Comparison of ENCODE assay signal across 20 mouse cellular contexts in genomic region chr5:92773821-92774220, GRCm38 (mm10).
A peak's percentile ranks its signal among the peaks of the same experiment; 100 is the strongest.
DNase-seq lines count a peak whose midpoint lies in the region; ATAC-seq and TF ChIP-seq lines count a peak whose summit lies in the region.
"Had no signal": no experiment of that assay in that cellular context is flagged by ENCODE, and none has a peak within 500 bp of the region (broad histone marks: within the 10 kb centered on the region; RNA-seq: fewer than 3 reads in every experiment).

No protein-coding gene starts in this region.

- H3K4me1 ChIP-seq in heart, embryonic 11.5 days (ENCODE audit: control insufficient read depth, insufficient read depth, low read length) = peaks cover 9% of the 10 kb centered on the region
- H3K4me1 ChIP-seq in heart, embryonic 14.5 days (ENCODE audit: control insufficient read depth in 2 of 2, insufficient read depth in 2 of 2, low read length in 2 of 2) = peaks cover 3 to 20% of the 10 kb centered on the region in 2 experiments
- peaks cover 2% of the 10 kb centered on the region; the same call in 1 of the 2 replicates for H3K4me1 ChIP-seq in olfactory bulb, adult 2 months (ENCODE audit: control insufficient read depth, insufficient read depth, low read length)
- H3K4me1 ChIP-seq: hindbrain, embryonic 13.5 days had no signal

- DNase-seq in heart, postnatal 25 days (ENCODE audit: low spot score) = no peak
- DNase-seq in heart, postnatal 10 days = peak; percentile 28 to 31
- no peak for DNase-seq in cerebellum, adult 18-20 months
- DNase-seq in layer of hippocampus, adult 9-11 months = no peak
- DNase-seq: adrenal gland, postnatal 25 days; cerebellum, adult 9-11 months; forebrain, postnatal 0 days; gastrocnemius, postnatal 14 days; kidney, adult 2 months; kidney, postnatal 14 days; liver, postnatal 0 days; thymus, adult 2 months; thymus, postnatal 4 days had no signal

- intact Hi-C loops in heart, postnatal 25 days (cut with DNase I) = no loop called here
- intact Hi-C loops in heart, postnatal 10 days (cut with DNase I) = no loop called here

- no peaks in the 10 kb centered on the region for H3K27me3 ChIP-seq in heart, embryonic 11.5 days (ENCODE audit: control insufficient read depth, insufficient read depth, low read length)
- no peaks in the 10 kb centered on the region for H3K27me3 ChIP-seq in heart, embryonic 14.5 days (ENCODE audit: control insufficient read depth, insufficient read depth, low read length)
- H3K27me3 ChIP-seq: hindbrain, embryonic 13.5 days had no signal

- H3K4me3 ChIP-seq in heart, embryonic 11.5 days (ENCODE audit: low read depth, low read length) = no peak overlapping the region
- H3K4me3 ChIP-seq in heart, embryonic 14.5 days (ENCODE audit: control insufficient read depth in 1 of 2, insufficient read depth in 1 of 2, low read depth in 1 of 2, low read length in 2 of 2) = no peak overlapping the region
- no peak overlapping the region for H3K4me3 ChIP-seq in olfactory bulb, adult 2 months (ENCODE audit: insufficient read depth, low read depth, low read length)
- H3K4me3 ChIP-seq: hindbrain, embryonic 13.5 days had no signal

- no peaks in the 10 kb centered on the region for H3K9me3 ChIP-seq in heart, embryonic 11.5 days (replicated peaks; ENCODE audit: control insufficient read depth, low read length)
- no peaks in the 10 kb centered on the region for H3K9me3 ChIP-seq in heart, embryonic 14.5 days (ENCODE audit: control insufficient read depth, low read length)
- H3K9me3 ChIP-seq: hindbrain, embryonic 13.5 days had no signal

- no peak overlapping the region for H3K9ac ChIP-seq in heart, embryonic 11.5 days (ENCODE audit: low read depth, low read length)
- no peak overlapping the region; the same call in 1 of the 2 replicates for H3K9ac ChIP-seq in heart, embryonic 14.5 days (ENCODE audit: low read length)
- H3K9ac ChIP-seq: forebrain, postnatal 0 days; hindbrain, embryonic 13.5 days; liver, postnatal 0 days had no signal

- 21% methylated on average over 3 of the region's 3 CpGs for WGBS in heart, embryonic 11.5 days (ENCODE audit: insufficient replicate concordance)
- WGBS in heart, embryonic 14.5 days = 14% methylated on average over 3 of the region's 3 CpGs
- 42% methylated on average over 3 of the region's 3 CpGs for WGBS in olfactory bulb, adult 2 months

- no peaks in the 10 kb centered on the region for H3K36me3 ChIP-seq in heart, embryonic 11.5 days (ENCODE audit: control insufficient read depth, insufficient read depth, low read length)
- no peaks in the 10 kb centered on the region for H3K36me3 ChIP-seq in heart, embryonic 14.5 days (ENCODE audit: control insufficient read depth, insufficient read depth, low read length)
- H3K36me3 ChIP-seq: hindbrain, embryonic 13.5 days had no signal

- no peak for TF ChIP-seq POLR2A in olfactory bulb, adult 2 months (IDR thresholded peaks at IDR 0.05; ENCODE audit: insufficient read depth, low read depth, low read length)

- ATAC-seq in heart, embryonic 11.5 days (replicated peaks; ENCODE audit: insufficient number of reproducible peaks, low FRiP score, low TSS enrichment) = no peak
- no peak for ATAC-seq in heart, embryonic 14.5 days (ENCODE audit: insufficient number of reproducible peaks, insufficient read depth, low FRiP score, low read depth)
- ATAC-seq: CD4-positive, CD25-positive, alpha-beta regulatory T cell, adult 4 months; forebrain, postnatal 0 days; liver, postnatal 0 days had no signal

- no peak for TF ChIP-seq CTCF in olfactory bulb, adult 2 months (IDR thresholded peaks at IDR 0.05; ENCODE audit: insufficient read depth, low read depth, low read length)

- 0 out of 2 replicates have a peak overlapping the region, but pooled peaks have one; percentile 24 for H3K27ac ChIP-seq in heart, embryonic 11.5 days (ENCODE audit: low read depth, low read length)
- peak overlapping the region; percentile 49 to 64 for H3K27ac ChIP-seq in heart, embryonic 14.5 days (replicated peaks in 1 of 2; ENCODE audit: control insufficient read depth in 1 of 2, insufficient read depth in 1 of 2, low read depth in 2 of 2, low read length in 2 of 2)
- H3K27ac ChIP-seq in olfactory bulb, adult 2 months (ENCODE audit: insufficient read depth, low read depth, low read length) = peak overlapping the region; percentile 87
- H3K27ac ChIP-seq: hindbrain, embryonic 13.5 days; stomach, postnatal 0 days had no signal

- H3K4me2 ChIP-seq in heart, embryonic 11.5 days = no peak overlapping the region
- peak overlapping the region; percentile 33 for H3K4me2 ChIP-seq in heart, embryonic 14.5 days (ENCODE audit: low read length)
- H3K4me2 ChIP-seq: hindbrain, embryonic 13.5 days; midbrain, embryonic 11.5 days had no signal

Comparison
In these comparisons a context has a peak if more than half of its experiments do, and no peak if none do; other contexts are left out.
1. DNase-seq: peak in heart, postnatal 10 days (2 of 2); none in heart, postnatal 25 days (single experiment), cerebellum, adult 18-20 months (0 of 2) and layer of hippocampus, adult 9-11 months (single experiment).
2. H3K27ac ChIP-seq: peak in every context shown above with its lines; median percentile 87 in olfactory bulb, adult 2 months; 56 in heart, embryonic 14.5 days; 24 in heart, embryonic 11.5 days.